Mouse (Mus musculus): ENCODE results near the gene Foxred1. TPM values are rescaled to one million over a fixed set of nuclear protein-coding genes. Genes with fewer than 3 reads are reported as not detected.

The Foxred1 gene
- polyA plus RNA-seq, 1 experiment, result 18.6 TPM

- Histone ChIP-seq H3ac (ENCODE audit: control insufficient read depth, insufficient read length) (peak overlapping the region; percentile 41), H3K27me3 (ENCODE audit: control insufficient read depth, insufficient read depth, insufficient read length) (no peaks in the 10 kb centered on the region), H3K79me2 (ENCODE audit: control insufficient read depth, insufficient read depth) (no peaks in the 10 kb centered on the region), H3K4me2 (ENCODE audit: low read depth) (peak overlapping the region; percentile 95), H3K4me3 (peak overlapping the region; percentile 72), H3K36me3 (ENCODE audit: control insufficient read depth, insufficient read depth) (no peaks in the 10 kb centered on the region)
- TF ChIP-seq E2F4 (IDR thresholded peaks at IDR 0.05; ENCODE audit: insufficient read depth) (no peak), POLR2AphosphoS2 (IDR thresholded peaks at IDR 0.05; ENCODE audit: insufficient read length, low read depth) (no peak), USF1 (IDR thresholded peaks at IDR 0.05; ENCODE audit: low read depth) (no peak), REST (IDR thresholded peaks at IDR 0.05; ENCODE audit: insufficient read depth, insufficient read length) (no peak), CEBPB (IDR thresholded peaks at IDR 0.05; ENCODE audit: insufficient read depth, poor library complexity, severe bottlenecking) (no peak), MYOD1 (IDR thresholded peaks at IDR 0.05; ENCODE audit: control insufficient read depth in 1 of 3, insufficient read length in 2 of 3, low read depth in 2 of 3) (no peak), POLR2A (IDR thresholded peaks at IDR 0.05; ENCODE audit: insufficient read length, low read depth) (no peak), TCF12 (IDR thresholded peaks at IDR 0.05; ENCODE audit: insufficient read depth, poor library complexity, severe bottlenecking) (no peak), MAX (IDR thresholded peaks at IDR 0.05; ENCODE audit: low read depth) (no peak), TCF3 (IDR thresholded peaks at IDR 0.05; ENCODE audit: insufficient read length, low read depth) (no peak), MYOG (IDR thresholded peaks at IDR 0.05; ENCODE audit: control insufficient read depth in 1 of 3, insufficient read depth in 1 of 3, insufficient read length in 2 of 3, low read depth in 2 of 3) (no peak), SRF (IDR thresholded peaks at IDR 0.05; ENCODE audit: control insufficient read depth, insufficient read length, low read depth) (no peak)
These were observed 10.3 kb downstream of the Foxred1 start for GRCm38 (mm10) chr9:35200529-35201060.

GRCm38 (mm10) chr9:35199772-35200471, 10.9 kb downstream of the Foxred1 start, which contains the start of the genes Srpr and Tirap:
TSS of gene Srpr (plus strand) at chr9:35200175.
TSS of gene Tirap (minus strand) at chr9:35200291.
- Histone ChIP-seq H3K4me3 (peak within 1 kb of the TSS; percentile 72), H3K27me3 (ENCODE audit: control insufficient read depth, insufficient read depth, insufficient read length) (no peaks in the 10 kb centered on the region), H3K4me2 (ENCODE audit: low read depth) (peak within 1 kb of the TSS; percentile 95), H3K79me2 (ENCODE audit: control insufficient read depth, insufficient read depth) (no peaks in the 10 kb centered on the region), H3ac (ENCODE audit: control insufficient read depth, insufficient read length) (peak within 1 kb of the TSS; percentile 41), H3K36me3 (ENCODE audit: control insufficient read depth, insufficient read depth) (no peaks in the 10 kb centered on the region)
- TF ChIP-seq MYOD1 (IDR thresholded peaks at IDR 0.05; ENCODE audit: control insufficient read depth in 1 of 3, insufficient read length in 2 of 3, low read depth in 2 of 3) (peak in 1 of 3 experiments; percentile 42), POLR2AphosphoS2 (IDR thresholded peaks at IDR 0.05; ENCODE audit: insufficient read length, low read depth) (peak; percentile 59), USF1 (IDR thresholded peaks at IDR 0.05; ENCODE audit: low read depth) (no peak), TCF3 (IDR thresholded peaks at IDR 0.05; ENCODE audit: insufficient read length, low read depth) (no peak), MYOG (IDR thresholded peaks at IDR 0.05; ENCODE audit: control insufficient read depth in 1 of 3, insufficient read depth in 1 of 3, insufficient read length in 2 of 3, low read depth in 2 of 3) (peak in 1 of 3 experiments; percentile 81), POLR2A (IDR thresholded peaks at IDR 0.05; ENCODE audit: insufficient read length, low read depth) (peak; percentile 72), SRF (IDR thresholded peaks at IDR 0.05; ENCODE audit: control insufficient read depth, insufficient read length, low read depth) (no peak), E2F4 (IDR thresholded peaks at IDR 0.05; ENCODE audit: insufficient read depth) (no peak), TCF12 (IDR thresholded peaks at IDR 0.05; ENCODE audit: insufficient read depth, poor library complexity, severe bottlenecking) (no peak), REST (IDR thresholded peaks at IDR 0.05; ENCODE audit: insufficient read depth, insufficient read length) (no peak)

GRCm38 (mm10) chr9:35198945-35199771, 11.7 kb downstream of the Foxred1 start:
- TF ChIP-seq MYOD1 (IDR thresholded peaks at IDR 0.05; ENCODE audit: control insufficient read depth in 1 of 3, insufficient read length in 2 of 3, low read depth in 2 of 3) (no peak), POLR2AphosphoS2 (IDR thresholded peaks at IDR 0.05; ENCODE audit: insufficient read length, low read depth) (no peak), CEBPB (IDR thresholded peaks at IDR 0.05; ENCODE audit: insufficient read depth, poor library complexity, severe bottlenecking) (no peak), USF1 (IDR thresholded peaks at IDR 0.05; ENCODE audit: low read depth) (no peak), TCF12 (IDR thresholded peaks at IDR 0.05; ENCODE audit: insufficient read depth, poor library complexity, severe bottlenecking) (no peak), MAX (IDR thresholded peaks at IDR 0.05; ENCODE audit: low read depth) (no peak), SRF (IDR thresholded peaks at IDR 0.05; ENCODE audit: control insufficient read depth, insufficient read length, low read depth) (no peak), E2F4 (IDR thresholded peaks at IDR 0.05; ENCODE audit: insufficient read depth) (no peak), REST (IDR thresholded peaks at IDR 0.05; ENCODE audit: insufficient read depth, insufficient read length) (no peak), TCF3 (IDR thresholded peaks at IDR 0.05; ENCODE audit: insufficient read length, low read depth) (no peak), POLR2A (IDR thresholded peaks at IDR 0.05; ENCODE audit: insufficient read length, low read depth) (no peak), MYOG (IDR thresholded peaks at IDR 0.05; ENCODE audit: control insufficient read depth in 1 of 3, insufficient read depth in 1 of 3, insufficient read length in 2 of 3, low read depth in 2 of 3) (no peak)
- H3K4me3 ChIP-seq, result peak overlapping the region; percentile 72
- peak overlapping the region; percentile 84 for H3K4me2 ChIP-seq (ENCODE audit: low read depth)
- H3K36me3 ChIP-seq (ENCODE audit: control insufficient read depth, insufficient read depth), result no peaks in the 10 kb centered on the region
- no peaks in the 10 kb centered on the region for H3K79me2 ChIP-seq (ENCODE audit: control insufficient read depth, insufficient read depth)
- H3K27me3 ChIP-seq (ENCODE audit: control insufficient read depth, insufficient read depth, insufficient read length), result no peaks in the 10 kb centered on the region
- H3ac ChIP-seq (ENCODE audit: control insufficient read depth, insufficient read length), result peak overlapping the region; percentile 41

GRCm38 (mm10) chr9:35198351-35198750, 12.5 kb downstream of the Foxred1 start:
- Histone ChIP-seq H3K27me3 (ENCODE audit: control insufficient read depth, insufficient read depth, insufficient read length) (no peaks in the 10 kb centered on the region), H3K4me2 (ENCODE audit: low read depth) (peak overlapping the region; percentile 84), H3ac (ENCODE audit: control insufficient read depth, insufficient read length) (no peak overlapping the region), H3K79me2 (ENCODE audit: control insufficient read depth, insufficient read depth) (no peaks in the 10 kb centered on the region), H3K4me3 (peak overlapping the region; percentile 72), H3K36me3 (ENCODE audit: control insufficient read depth, insufficient read depth) (no peaks in the 10 kb centered on the region)
- no peak for TF ChIP-seq CEBPB (IDR thresholded peaks at IDR 0.05; ENCODE audit: insufficient read depth, poor library complexity, severe bottlenecking)
- no peak for TF ChIP-seq MYOG (IDR thresholded peaks at IDR 0.05; ENCODE audit: control insufficient read depth in 1 of 3, insufficient read depth in 1 of 3, insufficient read length in 2 of 3, low read depth in 2 of 3)
- no peak for TF ChIP-seq POLR2AphosphoS2 (IDR thresholded peaks at IDR 0.05; ENCODE audit: insufficient read length, low read depth)
- TF ChIP-seq MYOD1 (IDR thresholded peaks at IDR 0.05; ENCODE audit: control insufficient read depth in 1 of 3, insufficient read length in 2 of 3, low read depth in 2 of 3), result no peak
- TF ChIP-seq SRF (IDR thresholded peaks at IDR 0.05; ENCODE audit: control insufficient read depth, insufficient read length, low read depth), result no peak
- no peak for TF ChIP-seq USF1 (IDR thresholded peaks at IDR 0.05; ENCODE audit: low read depth)
- no peak for TF ChIP-seq REST (IDR thresholded peaks at IDR 0.05; ENCODE audit: insufficient read depth, insufficient read length)
- no peak for TF ChIP-seq TCF12 (IDR thresholded peaks at IDR 0.05; ENCODE audit: insufficient read depth, poor library complexity, severe bottlenecking)
- TF ChIP-seq TCF3 (IDR thresholded peaks at IDR 0.05; ENCODE audit: insufficient read length, low read depth), result no peak
- TF ChIP-seq MAX (IDR thresholded peaks at IDR 0.05; ENCODE audit: low read depth), result no peak
- no peak for TF ChIP-seq E2F4 (IDR thresholded peaks at IDR 0.05; ENCODE audit: insufficient read depth)
- no peak for TF ChIP-seq POLR2A (IDR thresholded peaks at IDR 0.05; ENCODE audit: insufficient read length, low read depth)
